Mouse (Mus musculus) natural killer cell, adult 2 months (primary cell): Measurements from ENCODE around the gene Jmjd8.

ENCODE experiments used
- DNase-seq, 2 experiments: peaks; one replicate each; pipeline ENCODE4 v3.0.0; 2022; ENCODE audit warnings: low spot score in 2 of 2

The Jmjd8 gene

DNA sequence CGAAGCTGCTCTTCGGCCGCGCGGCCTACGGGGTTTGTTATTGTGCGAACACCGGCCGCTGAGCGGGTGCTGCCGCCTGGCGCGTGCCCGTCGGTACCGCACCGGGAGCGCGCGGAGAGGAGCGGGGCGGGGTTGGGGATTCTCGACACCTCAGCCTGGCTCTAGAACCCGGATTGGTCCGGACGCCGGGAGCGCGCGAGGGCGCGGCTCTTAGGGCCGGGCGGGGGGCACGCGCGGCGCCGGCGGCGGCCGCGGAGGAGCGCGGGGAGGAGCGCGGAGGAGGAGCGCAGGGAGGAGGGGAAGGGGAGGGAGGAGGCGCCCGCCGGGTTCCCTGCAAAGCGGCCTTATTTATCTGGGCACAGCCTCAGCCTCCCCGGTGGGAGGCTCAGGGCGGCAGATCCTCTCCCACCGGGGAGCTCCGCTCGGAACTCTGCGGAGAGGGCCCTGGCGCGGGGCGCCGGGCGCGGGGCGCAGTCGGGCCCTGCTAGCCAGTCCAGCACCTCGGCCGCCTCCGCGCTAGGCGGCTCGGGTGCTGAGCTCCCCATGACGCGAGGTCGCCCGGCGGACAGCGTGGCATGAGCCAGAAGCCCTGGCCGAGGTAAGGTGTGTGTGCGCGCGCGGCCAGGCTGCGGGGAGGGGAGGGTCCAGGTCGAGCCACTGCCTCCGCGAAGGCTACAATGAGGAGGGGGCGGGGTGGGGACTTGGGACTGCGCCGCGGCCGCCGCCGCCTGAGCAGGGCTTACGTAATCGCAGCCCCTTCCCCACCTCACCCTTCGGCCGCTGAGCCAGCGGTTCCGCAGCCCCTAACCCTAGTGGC is 19.7 kb upstream of the Jmjd8 start, which contains the start of gene Fbxl16:
Fbxl16 (plus strand) TSS at position 297 of the 817 bp plus-strand sequence.
- DNase-seq = no peak

GRCm38 (mm10) chr17:25809606-25810340 is 18.9 kb upstream of the Jmjd8 start:
- DNase-seq = no peak

- no peak for DNase-seq
These were observed 17.8 kb upstream of the Jmjd8 start for GRCm38 (mm10) chr17:25810890-25811289.

DNA sequence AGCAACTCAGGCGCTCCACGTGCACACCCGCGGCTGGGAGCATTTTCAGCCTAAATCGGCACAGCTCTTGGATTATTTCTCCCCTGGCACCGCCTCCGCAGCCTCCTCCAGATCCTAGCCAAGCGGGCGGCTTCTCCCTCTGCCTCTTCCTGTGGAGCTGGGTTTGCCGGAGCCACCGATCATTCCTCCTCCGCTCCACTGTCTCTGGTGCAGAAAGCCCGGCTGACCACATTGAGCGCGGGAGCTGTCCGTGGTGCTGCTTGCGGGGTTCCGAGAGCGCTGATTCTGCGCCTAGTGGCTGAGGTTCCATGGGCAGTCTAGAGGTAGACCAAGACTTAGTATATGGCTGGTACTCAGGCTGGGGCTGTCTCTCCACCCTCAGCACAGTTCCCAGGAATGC is 15.2 kb upstream of the Jmjd8 start:
- DNase-seq = peak; percentile 57 to 73

DNA sequence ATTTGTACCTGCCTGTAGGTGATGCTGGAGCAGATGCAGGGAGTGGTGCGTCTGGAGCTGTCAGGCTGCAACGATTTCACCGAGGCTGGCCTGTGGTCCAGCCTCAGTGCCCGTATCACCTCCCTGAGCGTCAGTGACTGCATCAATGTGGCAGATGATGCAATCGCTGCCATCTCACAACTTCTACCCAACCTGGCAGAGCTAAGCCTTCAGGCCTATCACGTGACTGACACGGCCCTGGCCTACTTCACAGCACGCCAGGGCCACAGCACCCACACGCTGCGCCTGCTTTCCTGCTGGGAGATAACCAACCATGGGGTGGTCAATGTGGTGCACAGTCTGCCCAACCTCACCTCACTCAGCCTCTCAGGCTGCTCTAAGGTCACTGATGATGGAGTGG is 11.0 kb upstream of the Jmjd8 start:
- DNase-seq = no peak

DNA sequence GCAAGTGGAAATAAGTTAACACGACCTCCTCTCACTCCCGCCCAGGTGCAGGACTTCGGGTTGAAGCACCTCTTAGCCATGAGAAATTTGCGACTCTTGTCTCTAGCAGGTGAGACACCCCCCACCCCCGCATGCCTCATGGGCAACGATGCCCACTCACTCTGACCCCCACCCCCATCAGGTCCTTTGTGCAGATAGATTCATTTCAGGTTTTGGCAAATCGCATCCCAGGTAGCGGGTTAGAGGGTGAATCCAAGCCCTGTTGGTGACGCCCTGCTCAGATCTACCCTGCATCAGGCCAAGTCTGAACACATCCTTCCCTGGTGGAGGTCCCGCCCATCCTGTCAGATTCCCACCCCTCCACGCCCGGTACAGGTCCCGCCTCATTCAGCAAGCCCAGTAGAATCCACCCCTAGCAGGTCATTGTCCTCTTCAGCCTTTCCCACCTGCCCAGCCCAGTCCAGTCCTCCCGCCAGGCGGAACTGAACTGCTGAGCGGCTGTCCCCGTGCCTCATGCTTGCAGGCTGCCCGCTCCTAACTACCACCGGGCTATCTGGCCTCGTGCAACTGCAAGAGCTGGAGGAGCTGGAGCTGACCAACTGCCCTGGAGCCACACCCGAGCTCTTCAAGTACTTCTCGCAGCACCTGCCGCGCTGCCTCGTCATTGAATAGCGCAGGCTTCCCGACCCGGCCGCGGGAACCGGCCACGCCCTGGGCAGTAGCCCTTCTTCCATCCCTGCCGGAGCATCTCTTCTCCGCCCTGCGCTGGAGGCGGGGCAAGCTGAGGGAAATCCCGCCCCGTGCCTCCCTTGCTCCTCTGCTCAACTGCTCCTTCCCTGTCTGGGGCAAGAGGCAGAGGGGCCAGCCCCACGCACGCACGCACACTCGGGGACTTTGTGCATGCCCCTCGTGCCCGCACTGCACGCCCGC is 9.6 kb upstream of the Jmjd8 start:
- no peak for DNase-seq

DNA sequence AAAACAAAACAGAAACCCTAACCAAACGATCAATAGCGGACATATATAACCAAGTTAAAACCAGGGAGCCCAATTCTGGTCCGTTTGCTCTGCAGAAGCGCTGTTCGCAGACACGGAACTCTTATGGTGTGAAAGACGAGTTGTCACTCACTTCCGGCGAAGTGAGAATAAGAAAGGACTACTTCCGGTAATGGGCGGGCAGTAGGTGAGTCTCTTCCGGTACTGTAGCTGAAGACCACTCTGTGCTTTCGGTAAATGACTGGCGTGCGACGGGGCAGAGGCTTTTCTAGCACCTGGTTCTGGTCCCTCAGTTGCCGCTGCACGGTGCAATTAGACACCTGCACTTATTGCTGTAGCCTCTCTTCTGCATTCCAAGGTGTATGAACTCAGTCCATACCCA is 5.2 kb upstream of the Jmjd8 start, which contains the start of gene Wdr24:
Wdr24 (plus strand) TSS at position 176 of the 400 bp plus-strand sequence.
- DNase-seq = peak; percentile 75 to 79

GRCm38 (mm10) chr17:25824362-25825142 is 4.1 kb upstream of the Jmjd8 start:
- no peak for DNase-seq

DNA sequence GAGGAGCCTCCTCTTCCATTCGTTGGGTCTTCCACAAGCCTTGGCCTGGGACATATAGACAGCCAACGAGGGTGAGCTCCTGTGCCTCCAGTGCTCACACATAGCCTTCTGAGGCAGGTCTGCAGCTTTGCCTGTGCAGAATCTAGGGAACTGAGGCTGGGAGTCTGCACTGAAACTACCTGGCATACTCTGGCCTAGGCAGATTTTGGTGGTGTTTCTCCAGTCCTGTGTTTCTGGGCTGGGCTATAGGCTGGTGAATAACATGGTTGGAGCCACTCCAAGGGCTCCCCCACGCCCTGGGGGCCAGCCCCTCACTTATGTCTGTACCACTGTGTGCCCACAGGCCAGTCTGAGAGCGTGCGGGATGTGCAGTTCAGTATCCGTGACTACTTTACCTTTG is 3.4 kb upstream of the Jmjd8 start:
- DNase-seq = no peak

DNA sequence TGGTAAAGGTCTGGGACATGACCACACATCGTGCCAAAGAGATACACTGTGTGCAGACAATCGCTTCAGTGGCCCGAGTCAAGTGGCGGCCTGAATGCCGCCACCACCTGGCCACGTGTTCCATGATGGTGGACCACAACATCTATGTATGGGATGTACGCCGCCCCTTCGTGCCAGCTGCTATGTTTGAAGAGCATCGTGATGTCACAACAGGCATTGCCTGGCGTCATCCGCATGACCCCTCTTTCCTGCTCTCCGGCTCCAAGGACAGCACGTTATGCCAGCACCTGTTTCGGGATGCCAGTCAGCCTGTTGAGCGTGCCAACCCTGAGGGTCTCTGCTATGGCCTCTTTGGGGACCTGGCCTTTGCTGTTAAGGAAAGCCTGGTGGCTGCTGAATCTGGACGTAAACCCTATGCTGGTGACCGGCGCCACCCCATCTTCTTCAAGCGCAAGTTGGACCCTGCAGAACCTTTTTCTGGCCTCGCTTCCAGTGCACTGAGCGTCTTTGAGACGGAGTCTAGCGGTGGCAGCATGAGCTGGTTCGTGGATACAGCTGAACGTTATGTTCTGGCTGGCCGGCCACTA is 2.6 kb upstream of the Jmjd8 start:
- no peak for DNase-seq

DNA sequence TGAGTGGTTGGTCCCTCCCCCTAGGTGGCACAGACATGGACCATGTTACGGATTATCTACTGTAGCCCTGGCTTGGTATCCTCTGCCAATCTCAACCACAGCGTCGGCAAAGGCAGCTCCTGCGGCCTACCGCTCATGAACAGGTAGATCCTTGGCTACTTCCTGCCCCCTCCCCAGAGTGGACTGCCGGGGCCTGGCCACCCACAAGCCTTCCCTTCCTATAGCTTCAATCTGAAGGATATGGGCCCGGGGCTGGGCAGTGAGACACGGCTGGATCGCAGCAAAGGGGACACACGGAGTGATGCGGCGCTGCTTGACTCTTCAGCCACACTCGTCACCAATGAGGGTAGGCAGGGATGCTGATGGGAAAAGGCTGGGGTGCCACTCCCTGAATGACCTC is 1.7 kb upstream of the Jmjd8 start:
- no peak for DNase-seq

GRCm38 (mm10) chr17:25827546-25828222 is 983 bp upstream of the Jmjd8 start:
- DNase-seq = no peak

- DNase-seq = no peak
These were observed 458 bp upstream of the Jmjd8 start for GRCm38 (mm10) chr17:25828223-25828594.

DNA sequence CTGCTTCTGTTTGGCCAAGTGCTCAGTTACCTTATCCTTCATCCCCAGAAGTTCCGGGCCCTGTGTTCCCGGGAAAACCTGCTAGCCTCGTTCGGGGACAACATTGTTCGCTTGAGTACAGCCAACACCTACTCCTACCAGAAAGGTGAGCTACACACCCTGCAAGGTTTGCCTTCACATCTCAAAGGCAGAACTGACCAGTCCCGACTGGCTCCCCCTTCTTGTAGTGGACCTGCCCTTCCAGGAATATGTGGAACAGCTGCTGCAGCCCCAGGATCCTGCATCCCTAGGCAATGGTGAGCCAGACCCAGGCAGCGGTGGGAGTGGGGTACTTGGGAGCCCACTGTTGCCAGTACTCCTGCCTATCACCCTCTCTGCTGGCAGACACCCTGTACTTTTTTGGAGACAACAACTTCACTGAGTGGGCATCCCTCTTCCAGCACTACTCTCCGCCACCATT is 921 bp downstream of the Jmjd8 start:
- DNase-seq = no peak

DNA sequence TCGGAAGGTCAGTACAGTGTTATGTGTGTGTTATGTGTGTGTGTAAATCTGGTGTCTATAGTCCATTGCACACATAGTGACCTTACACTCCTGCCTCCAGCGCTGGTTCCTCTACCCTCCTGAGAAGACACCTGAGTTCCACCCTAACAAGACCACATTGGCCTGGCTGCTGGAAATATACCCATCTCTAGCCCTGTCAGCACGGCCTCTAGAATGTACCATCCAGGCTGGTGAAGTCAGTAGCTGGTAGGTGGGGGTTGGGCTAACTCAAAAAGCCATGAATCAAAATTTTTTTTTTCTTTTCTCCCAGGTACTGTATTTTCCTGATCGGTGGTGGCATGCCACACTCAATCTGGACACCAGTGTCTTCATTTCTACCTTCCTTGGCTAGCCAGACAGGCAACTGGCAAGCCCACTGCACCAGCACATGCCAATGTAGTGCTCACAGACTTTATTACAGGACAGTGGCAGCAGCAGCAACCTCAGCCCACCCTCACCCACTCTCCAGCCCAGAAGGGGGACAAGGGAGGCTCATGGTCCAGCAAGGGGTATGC is 1.6 kb downstream of the Jmjd8 start:
- no peak for DNase-seq

DNA sequence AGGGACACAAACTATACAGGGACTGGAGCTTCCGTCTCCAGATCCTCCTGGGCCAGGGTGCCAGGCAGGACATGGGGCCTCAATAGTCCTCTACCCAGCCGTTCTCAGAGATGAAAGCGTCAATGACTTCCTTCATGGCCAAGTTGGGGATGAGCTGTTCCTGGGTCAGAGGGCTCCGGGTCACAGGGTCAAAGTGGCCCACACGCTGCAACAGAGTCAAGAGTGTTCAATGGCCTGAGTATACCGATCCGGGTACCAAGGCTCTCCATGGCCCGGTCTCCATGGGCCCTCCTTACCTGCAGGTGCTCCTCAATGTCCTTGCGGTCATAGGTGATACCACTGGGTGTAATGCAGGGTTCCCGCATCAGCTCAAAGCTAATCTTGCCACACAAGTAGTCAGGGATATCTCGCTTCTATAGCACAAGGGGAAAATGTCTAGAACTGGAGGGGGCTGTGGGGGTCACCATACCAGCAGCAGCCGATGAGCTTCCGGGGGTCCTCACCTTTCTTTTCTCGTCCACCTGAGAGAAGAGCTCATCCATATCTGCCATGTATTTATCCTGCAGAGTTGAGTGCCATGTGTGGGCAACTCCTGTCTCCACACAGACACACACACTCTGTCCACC is 2.3 kb downstream of the Jmjd8 start:
- DNase-seq = no peak

DNA sequence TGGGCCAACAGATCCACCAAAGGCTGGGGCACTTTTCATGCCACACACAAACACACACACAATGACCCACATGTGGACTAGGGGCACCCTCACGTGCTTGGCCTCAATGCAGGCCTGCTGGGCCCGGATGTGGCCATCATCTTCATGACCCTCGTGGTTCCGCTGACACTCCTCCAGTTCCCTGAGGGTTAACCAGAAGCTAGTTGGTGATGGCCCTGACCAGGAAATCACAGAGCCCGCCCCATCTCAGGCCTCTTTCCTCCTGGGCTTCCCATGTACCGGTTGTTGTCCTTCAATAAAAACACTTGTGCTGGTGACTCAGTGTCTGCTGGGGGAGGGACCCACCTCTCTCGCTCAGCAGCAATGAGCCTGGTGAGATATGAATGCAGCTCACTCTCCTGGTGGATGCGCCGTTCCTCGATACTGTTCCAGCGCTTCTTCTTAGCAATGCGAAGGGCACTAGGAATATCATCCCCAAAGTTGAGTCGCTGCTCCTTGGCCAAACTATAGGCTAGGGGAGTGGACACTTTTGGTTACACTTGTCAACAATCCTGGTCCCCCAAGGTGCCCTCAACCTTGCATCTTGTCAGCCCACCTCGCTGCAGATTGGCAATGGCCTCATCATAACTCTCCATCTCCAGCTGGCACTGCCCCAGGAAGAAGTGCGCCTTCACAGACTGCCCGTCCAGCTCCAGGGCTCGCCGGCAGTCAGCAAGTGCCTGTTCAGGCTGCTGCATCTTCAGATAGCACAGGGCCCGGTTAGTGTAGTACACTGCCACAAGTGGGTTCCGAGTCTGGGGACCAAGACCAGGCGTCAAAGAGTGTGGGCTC is 3.0 kb downstream of the Jmjd8 start:
- DNase-seq = no peak
